Mouse (Mus musculus) heart, embryonic 14.5 days (tissue): Measurements from ENCODE around the gene Insrr. TPM values are rescaled to one million over a fixed set of nuclear protein-coding genes. Genes with fewer than 3 reads are reported as not detected.
A peak's percentile ranks its signal among the peaks of the same experiment; 100 is the strongest.

ENCODE experiments used
- ATAC-seq: fragments of 200-750 bp; cut with Nextera tagmentation; 2 replicates; pipeline ENCODE4 v1.8.0; 2017; ENCODE audit warnings: low read depth, moderate TSS enrichment; ENCODE audit not compliant: insufficient number of reproducible peaks, insufficient read depth, low FRiP score
- H3K27ac ChIP-seq, 2 experiments: fragments of 200-500 bp in 1 of 2; fragments of 300-500 bp in 1 of 2; sonication (generic) in 1 of 2; replicated peaks in 1 of 2; 2 replicates each; pipeline ENCODE4 v1.5.1; 2012 to 2014; ENCODE audit warnings: low read depth in 2 of 2, low read length in 2 of 2, control low read depth in 1 of 2, mild to moderate bottlenecking in 1 of 2, mixed read lengths in 1 of 2; ENCODE audit not compliant: control insufficient read depth in 1 of 2, insufficient read depth in 1 of 2
- H3K27me3 ChIP-seq: fragments of 300-500 bp; sonication (generic); 2 replicates; pipeline ENCODE4 v1.6.1; 2014; ENCODE audit warnings: mild to moderate bottlenecking, low read length, control low read depth; ENCODE audit not compliant: control insufficient read depth, insufficient read depth
- H3K36me3 ChIP-seq: fragments of 300-500 bp; sonication (generic); 2 replicates; pipeline ENCODE4 v1.6.1; 2014; ENCODE audit warnings: mild to moderate bottlenecking, control low read depth, low read length, mixed read lengths; ENCODE audit not compliant: control insufficient read depth, insufficient read depth
- H3K4me1 ChIP-seq, 2 experiments: fragments of 200-500 bp in 1 of 2; fragments of 300-500 bp in 1 of 2; sonication (generic) in 1 of 2; 2 replicates each; pipeline ENCODE4 v1.6.1; 2012 to 2014; ENCODE audit warnings: low read length in 2 of 2, control low read depth in 1 of 2, mixed read lengths in 1 of 2; ENCODE audit not compliant: control insufficient read depth in 2 of 2, insufficient read depth in 2 of 2
- H3K4me2 ChIP-seq: fragments of 300-500 bp; sonication (generic); 2 replicates; pipeline ENCODE4 v1.6.1; 2014; ENCODE audit warnings: mild to moderate bottlenecking, low read length
- H3K4me3 ChIP-seq, 2 experiments: fragments of 200-500 bp in 1 of 2; fragments of 300-500 bp in 1 of 2; sonication (generic) in 1 of 2; 2 replicates each; pipeline ENCODE4 v1.5.1; 2012 to 2014; ENCODE audit warnings: low read length in 2 of 2, mild to moderate bottlenecking in 2 of 2, control low read depth in 1 of 2, low read depth in 1 of 2, moderate library complexity in 1 of 2; ENCODE audit not compliant: control insufficient read depth in 1 of 2, insufficient read depth in 1 of 2
- H3K9ac ChIP-seq: fragments of 300-500 bp; sonication (generic); 2 replicates; pipeline ENCODE4 v1.6.1; 2014; ENCODE audit warnings: mild to moderate bottlenecking, low read length
- H3K9me3 ChIP-seq: fragments of 300-500 bp; sonication (generic); 2 replicates; pipeline ENCODE4 v1.6.1; 2016; ENCODE audit warnings: low read length, control low read depth; ENCODE audit not compliant: control insufficient read depth
- WGBS: fragments of 180-500 bp; shearing (Covaris S2); extraction: QIAGEN DNeasy Blood & Tissue Kit; methylation state at CpG from one replicate; pipeline ENCODE4 v1.1.7; 2014; 5-methylcytosine and 5-hydroxymethylcytosine counted together
- polyA plus RNA-seq: library from polyadenylated mRNA; unstranded; fragments of >200 nt; fragmentation: Nextera tagmentation; extraction: Ambion mirVana; gene quantifications from 2 replicates; pipeline ENCODE4 v1.2.1, GENCODE M21; 2014

Insrr gene
- polyA plus RNA-seq, 1 experiment from 2014 or later: 0.08 TPM

DNA sequence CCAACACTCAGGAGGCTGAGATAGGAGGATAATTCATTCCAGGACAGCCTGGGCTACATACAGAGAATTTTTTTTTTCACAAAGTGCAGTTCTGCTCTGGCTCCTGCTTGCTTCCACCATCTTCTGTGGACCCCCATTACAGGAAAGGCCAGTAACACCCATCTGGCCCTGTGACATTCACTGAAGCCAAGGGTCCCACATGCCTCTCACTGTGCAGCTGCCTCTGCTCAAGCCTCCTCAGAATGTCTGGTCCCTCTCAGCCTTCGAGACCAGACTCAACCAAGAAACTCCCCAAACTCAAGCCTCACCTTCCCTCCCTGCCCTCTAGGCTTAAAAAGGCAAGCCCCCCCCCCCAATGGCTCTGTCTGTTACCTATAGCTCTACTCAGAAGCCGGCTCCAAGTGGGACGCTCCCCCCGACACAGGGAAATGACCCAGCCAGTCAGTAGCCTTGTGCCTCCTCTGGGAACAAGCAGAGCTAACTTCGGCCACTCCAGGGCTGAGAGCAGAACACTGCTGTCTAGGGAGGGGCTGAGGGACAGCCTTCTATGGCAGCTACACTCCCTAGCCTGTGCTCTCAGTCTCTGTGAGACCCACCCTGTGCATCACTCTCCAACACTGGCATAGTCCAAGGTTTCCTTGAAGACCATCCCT lies 31.0 kb upstream of the Insrr start:
- peaks cover 25 to 36% of the 10 kb centered on the region in 2 experiments for H3K4me1 ChIP-seq
- no peak overlapping the region for H3K4me3 ChIP-seq
- ATAC-seq: no peak

DNA sequence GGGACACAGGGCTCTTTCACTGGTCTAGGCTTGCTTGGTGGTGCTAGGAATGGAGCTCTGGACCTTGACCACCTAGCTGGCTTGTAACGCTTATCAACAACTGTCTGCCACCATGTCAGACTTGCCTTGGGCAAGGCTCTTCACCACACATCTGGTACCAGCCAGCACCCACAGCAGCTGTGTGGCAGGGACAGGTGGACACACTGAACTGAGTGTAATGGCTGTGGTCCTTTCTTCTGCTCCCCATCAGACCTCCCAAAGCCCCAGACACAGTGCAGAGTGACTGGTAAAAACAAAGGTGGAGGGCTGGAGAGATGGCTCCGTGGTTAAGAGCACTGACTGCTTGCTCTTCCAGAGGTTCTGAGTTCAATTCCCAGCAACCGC lies 30.5 kb upstream of the Insrr start:
- Histone ChIP-seq H3K4me1 (peaks cover 25 to 36% of the 10 kb centered on the region in 2 experiments), H3K4me2 (peak overlapping the region; percentile 60; the same call in 1 of the 2 replicates), H3K9me3 (no peaks in the 10 kb centered on the region), H3K36me3 (no peaks in the 10 kb centered on the region; the same call in 1 of the 2 replicates), H3K27ac (peak overlapping the region in 1 of 2 experiments; percentile 87; a peak in 1 of 4 replicates), H3K9ac (no peak overlapping the region), H3K4me3 (no peak overlapping the region), H3K27me3 (peaks cover 8% of the 10 kb centered on the region)
- 72% methylated on average over 3 of the region's 3 CpGs for WGBS
- ATAC-seq: no peak

More for the DNA sequence above, 31.0 kb upstream of the Insrr start:
- H3K27me3 ChIP-seq: peaks cover 3% of the 10 kb centered on the region
- no peaks in the 10 kb centered on the region for H3K9me3 ChIP-seq
- H3K27ac ChIP-seq: peak overlapping the region; percentile 84 to 87
- H3K9ac ChIP-seq: peak overlapping the region; percentile 44
- no peaks in the 10 kb centered on the region; the same call in 1 of the 2 replicates for H3K36me3 ChIP-seq
- peak overlapping the region; percentile 60 for H3K4me2 ChIP-seq
- 58% methylated on average over 5 of the region's 5 CpGs for WGBS

DNA sequence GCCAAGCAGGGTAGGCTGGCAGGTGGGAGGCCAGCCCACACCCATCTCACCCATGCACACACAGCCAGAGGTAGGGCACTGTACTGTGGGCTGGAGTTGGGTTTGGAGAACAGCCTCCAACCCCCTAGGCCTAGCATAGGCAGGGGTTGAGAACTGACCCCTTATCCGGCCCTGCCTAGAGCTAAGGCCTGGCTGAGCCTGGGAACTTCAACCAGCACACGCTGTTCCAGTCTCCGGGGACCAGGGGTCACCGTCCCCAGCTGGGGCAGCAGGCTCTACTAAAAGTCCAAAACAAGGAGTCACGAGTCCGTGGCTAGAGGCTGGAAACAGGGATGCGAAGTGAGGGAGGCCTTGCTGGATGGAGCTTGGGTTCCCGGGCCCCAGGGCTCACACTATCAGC lies 29.0 kb upstream of the Insrr start:
- WGBS: 65% methylated on average over 8 of the region's 8 CpGs
- Histone ChIP-seq H3K27me3 (peaks cover 20% of the 10 kb centered on the region), H3K9ac (peak overlapping the region; percentile 73), H3K9me3 (no peaks in the 10 kb centered on the region), H3K4me2 (peak overlapping the region; percentile 70), H3K4me1 (peaks cover 23 to 36% of the 10 kb centered on the region in 2 experiments), H3K36me3 (no peaks in the 10 kb centered on the region), H3K27ac (peak overlapping the region; percentile 67 to 76; a peak in 3 of 4 replicates), H3K4me3 (peak overlapping the region; percentile 49 to 63)
- no peak for ATAC-seq

DNA sequence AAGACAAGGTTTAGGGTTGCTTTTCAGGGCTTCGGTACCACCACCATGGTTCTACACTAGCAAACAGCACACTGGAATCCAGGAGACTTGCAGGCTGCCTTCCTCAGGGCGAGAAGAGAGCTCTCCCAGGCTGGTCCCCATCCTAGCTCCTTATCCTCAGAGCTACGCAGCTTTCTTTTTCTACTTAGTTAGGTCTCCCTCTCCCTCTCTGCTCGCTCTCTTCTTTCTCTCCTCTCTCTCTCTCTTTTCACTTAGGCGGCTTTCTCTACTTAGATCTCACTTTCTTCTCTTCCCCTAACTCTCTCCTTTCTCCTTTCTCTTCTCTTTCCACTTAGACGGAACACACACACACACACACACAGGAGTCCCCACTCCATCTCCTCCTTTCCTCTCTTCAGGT lies 28.3 kb upstream of the Insrr start:
- Histone ChIP-seq H3K4me2 (peak overlapping the region; percentile 70), H3K4me3 (peak overlapping the region; percentile 49 to 63), H3K9me3 (no peaks in the 10 kb centered on the region), H3K9ac (peak overlapping the region; percentile 73), H3K27ac (peak overlapping the region; percentile 67 to 76), H3K27me3 (peaks cover 20% of the 10 kb centered on the region), H3K36me3 (no peaks in the 10 kb centered on the region), H3K4me1 (peaks cover 21 to 30% of the 10 kb centered on the region in 2 experiments)
- WGBS: 38% methylated on average over 6 of the region's 6 CpGs
- no peak for ATAC-seq

DNA sequence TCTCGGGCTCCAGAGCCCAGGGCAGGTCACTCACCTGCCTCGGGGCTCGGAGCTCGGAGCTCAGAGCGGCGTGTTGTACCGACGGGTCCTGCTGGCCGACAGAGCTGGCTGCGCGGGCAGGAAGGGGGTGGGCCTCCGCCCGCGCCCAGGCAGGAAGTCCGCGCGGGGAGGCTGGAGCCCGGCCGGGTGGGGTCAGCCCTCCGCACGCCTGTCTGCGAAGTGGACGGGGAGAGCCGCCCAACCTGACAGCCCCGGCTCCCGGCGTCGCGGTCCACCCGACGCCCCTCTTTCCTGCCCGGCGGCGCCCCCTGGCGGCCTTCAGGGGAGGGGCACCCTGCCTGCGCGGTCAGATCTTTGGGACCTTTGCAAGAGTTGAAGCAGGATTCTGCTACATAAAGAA lies 27.9 kb upstream of the Insrr start:
- Histone ChIP-seq H3K36me3 (no peaks in the 10 kb centered on the region), H3K9me3 (no peaks in the 10 kb centered on the region), H3K4me1 (peaks cover 19 to 26% of the 10 kb centered on the region in 2 experiments), H3K27ac (peak overlapping the region; percentile 67 to 76), H3K27me3 (peaks cover 20% of the 10 kb centered on the region), H3K4me3 (peak overlapping the region; percentile 49 to 63), H3K4me2 (peak overlapping the region; percentile 70), H3K9ac (peak overlapping the region; percentile 73)
- under 1% methylated on average over 36 of the region's 37 CpGs for WGBS
- peak; percentile 76 for ATAC-seq

DNA sequence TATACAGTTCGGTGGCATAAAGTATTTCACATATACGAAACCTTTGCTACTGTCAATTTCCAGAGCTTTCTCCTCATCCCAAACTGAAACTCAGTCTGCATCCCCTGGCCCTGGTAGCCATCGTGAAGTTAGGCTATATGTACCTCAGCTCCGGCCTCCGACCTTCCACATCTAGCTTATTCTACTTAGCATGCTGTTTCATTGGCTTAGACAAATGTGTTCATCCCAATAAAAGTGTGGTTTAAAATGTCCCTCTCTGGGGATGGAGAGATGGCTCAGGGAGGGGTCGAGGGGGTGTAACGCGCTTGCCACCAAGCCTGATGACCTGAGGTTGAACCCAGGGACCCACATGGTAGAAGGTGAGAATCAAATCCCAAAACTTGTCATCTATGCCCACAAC lies 27.2 kb upstream of the Insrr start:
- no peak overlapping the region for H3K27ac ChIP-seq
- no peak for ATAC-seq
- H3K9me3 ChIP-seq: no peaks in the 10 kb centered on the region
- peaks cover 14 to 21% of the 10 kb centered on the region in 2 experiments for H3K4me1 ChIP-seq
- H3K4me2 ChIP-seq: no peak overlapping the region
- WGBS: 75% methylated on average over 8 of the region's 8 CpGs
- no peak overlapping the region for H3K4me3 ChIP-seq
- H3K36me3 ChIP-seq: no peaks in the 10 kb centered on the region
- H3K27me3 ChIP-seq: peaks cover 24% of the 10 kb centered on the region
- H3K9ac ChIP-seq: no peak overlapping the region

DNA sequence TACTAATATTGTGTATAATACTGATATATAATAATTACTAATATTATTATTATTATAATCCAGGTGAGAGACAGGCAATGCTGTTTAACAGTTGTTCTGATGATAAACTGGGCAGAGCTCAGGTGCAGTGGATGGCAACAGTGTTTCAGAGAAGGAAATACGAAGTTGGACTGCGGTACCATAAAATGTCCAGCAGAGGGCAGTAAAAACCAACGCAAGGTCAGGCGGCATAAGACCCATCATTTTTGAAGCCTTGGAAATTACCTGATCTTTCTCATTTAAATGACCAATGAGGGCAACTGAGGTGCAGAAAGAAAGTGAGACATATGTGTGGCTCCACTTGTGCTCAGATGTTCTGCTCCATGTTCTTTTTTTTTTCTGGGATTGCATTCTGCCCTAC lies 26.5 kb upstream of the Insrr start:
- Histone ChIP-seq H3K4me2 (no peak overlapping the region), H3K9ac (no peak overlapping the region), H3K27me3 (peaks cover 28% of the 10 kb centered on the region), H3K36me3 (no peaks in the 10 kb centered on the region), H3K9me3 (no peaks in the 10 kb centered on the region), H3K4me3 (no peak overlapping the region), H3K27ac (no peak overlapping the region), H3K4me1 (peaks cover 6 to 13% of the 10 kb centered on the region in 2 experiments)
- ATAC-seq: no peak
- under 1% methylated on average over 4 of the region's 4 CpGs for WGBS
